Comparison of ENCODE assay signal across 28 mouse cellular contexts in the genomic region with DNA sequence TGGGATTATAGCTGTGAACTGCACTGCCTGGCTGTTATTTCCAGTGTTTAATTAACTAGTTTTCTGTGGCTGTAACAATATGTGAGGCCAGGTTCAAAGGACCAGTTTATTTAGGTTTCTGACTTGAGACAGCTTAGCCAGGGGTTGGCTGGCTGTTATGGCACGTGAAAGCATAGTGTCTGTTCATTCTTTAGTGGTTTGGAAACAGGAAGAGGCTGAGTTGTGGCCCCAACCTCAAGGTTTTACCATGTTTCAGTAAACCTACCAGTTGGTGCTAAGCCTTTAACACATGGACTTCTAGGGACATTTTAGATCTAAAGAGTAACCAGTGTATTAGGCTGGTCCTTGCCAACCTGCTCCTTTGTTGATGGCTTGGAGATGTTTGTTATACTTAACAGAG. TPM values are rescaled to one million over a fixed set of nuclear protein-coding genes. Genes with fewer than 3 reads are reported as not detected.
DNase-seq lines count a peak whose midpoint lies in the region; ATAC-seq and TF ChIP-seq lines count a peak whose summit lies in the region.
"Had no signal": no experiment of that assay in that cellular context is flagged by ENCODE, and none has a peak within 500 bp of the region (broad histone marks: within the 10 kb centered on the region; RNA-seq: fewer than 3 reads in every experiment).

No protein-coding gene starts in this region.

- no peak for TF ChIP-seq RAD21 in CH12.LX (IDR thresholded peaks at IDR 0.05; ENCODE audit: low read depth, low read length)

- no peak overlapping the region for H3K4me2 ChIP-seq in heart, postnatal 0 days (ENCODE audit: low read depth, low read length)
- no peak overlapping the region for H3K4me2 ChIP-seq in CH12.LX (ENCODE audit: insufficient read depth, low read depth, poor library complexity, severe bottlenecking)
- no peak overlapping the region for H3K4me2 ChIP-seq in intestine, postnatal 0 days (replicated peaks; ENCODE audit: low read depth)
- H3K4me2 ChIP-seq: forebrain, embryonic 15.5 days; hindbrain, embryonic 13.5 days; liver, embryonic 15.5 days; lung, embryonic 15.5 days; midbrain, embryonic 11.5 days had no signal

- dilution Hi-C loops in CH12.LX (cut with MboI; ENCODE audit: extremely low pct_ligation_motif_present, extremely low pct_unique_long_range_greater_than_20kb, low sequenced_read_pairs), result no loop called here

- peaks cover 10% of the 10 kb centered on the region for H3K79me2 ChIP-seq in CH12.LX (replicated peaks; ENCODE audit: control insufficient read depth, extremely low read depth, insufficient read depth, poor library complexity, severe bottlenecking)

- in situ Hi-C loops in CH12.LX (cut with MboI; ENCODE audit: low pct_ligation_motif_present, low pct_unique_long_range_greater_than_20kb, low sequenced_read_pairs), result no loop called here

- peak overlapping the region; percentile 56 for H3K27ac ChIP-seq in heart, embryonic 10.5 days
- peak overlapping the region; percentile 1; the same call in 1 of the 2 replicates for H3K27ac ChIP-seq in heart, postnatal 0 days (ENCODE audit: low read depth)
- peak overlapping the region; percentile 45; the same call in 1 of the 2 replicates for H3K27ac ChIP-seq in CH12.LX (ENCODE audit: insufficient read depth, low read depth)
- H3K27ac ChIP-seq in intestine, postnatal 0 days (ENCODE audit: low read depth, low read length), result no peak overlapping the region
- H3K27ac ChIP-seq: embryonic facial prominence, embryonic 10.5 days; forebrain, embryonic 15.5 days; hindbrain, embryonic 13.5 days; liver, embryonic 15.5 days; lung, embryonic 15.5 days had no signal

- H3K36me3 ChIP-seq in heart, embryonic 10.5 days, result peaks cover 94% of the 10 kb centered on the region
- peaks cover 92% of the 10 kb centered on the region for H3K36me3 ChIP-seq in heart, postnatal 0 days (replicated peaks; ENCODE audit: control insufficient read depth, insufficient read depth, low read length)
- peaks cover 80 to 95% of the 10 kb centered on the region in 2 experiments for H3K36me3 ChIP-seq in CH12.LX (replicated peaks in 1 of 2; ENCODE audit: control insufficient read depth in 1 of 2, insufficient read depth in 1 of 2, low read length in 1 of 2)
- H3K36me3 ChIP-seq in megakaryocyte, embryonic 14.5 days (replicated peaks; ENCODE audit: low read length), result peaks cover 90% of the 10 kb centered on the region
- H3K36me3 ChIP-seq in intestine, postnatal 0 days (ENCODE audit: control insufficient read depth, insufficient read depth), result peaks cover 91% of the 10 kb centered on the region

- DNase-seq in heart, embryonic 10.5 days (ENCODE audit: low spot score), result no peak
- no peak for DNase-seq in heart, adult 18-20 months
- DNase-seq in heart, postnatal 0 days (ENCODE audit: low spot score), result no peak
- DNase-seq in heart, adult 8-10 months (ENCODE audit: low spot score), result no peak
- no peak for DNase-seq in CH12.LX (ENCODE audit: extremely low read depth)
- no peak for DNase-seq in T-cell, adult 2 months (ENCODE audit: low spot score)
- DNase-seq: cerebellum, adult 9-11 months; gastrocnemius, postnatal 10 days; heart, postnatal 10 days; kidney, adult 9 months; lung, postnatal 4 days; right cerebral cortex, postnatal 25 days; spleen, adult 18-20 months had no signal

- no peak for ATAC-seq in heart, postnatal 0 days (ENCODE audit: insufficient read depth, low read depth)
- ATAC-seq in intestine, postnatal 0 days, result no peak
- ATAC-seq: CD4-positive, CD25-positive, alpha-beta regulatory T cell, adult 4 months; forebrain, embryonic 15.5 days; inflammation-experienced regulatory T-cells, adult 6 months had no signal

- H3K9me3 ChIP-seq in heart, embryonic 10.5 days, result no peaks in the 10 kb centered on the region
- no peaks in the 10 kb centered on the region for H3K9me3 ChIP-seq in heart, postnatal 0 days (replicated peaks; ENCODE audit: control insufficient read depth, low read length)
- no peaks in the 10 kb centered on the region for H3K9me3 ChIP-seq in CH12.LX (replicated peaks; ENCODE audit: low read length)
- no peaks in the 10 kb centered on the region for H3K9me3 ChIP-seq in megakaryocyte, embryonic 14.5 days
- H3K9me3 ChIP-seq in intestine, postnatal 0 days (ENCODE audit: control insufficient read depth), result no peaks in the 10 kb centered on the region
- H3K9me3 ChIP-seq: embryonic facial prominence, embryonic 10.5 days; forebrain, embryonic 15.5 days; hindbrain, embryonic 13.5 days; liver, embryonic 15.5 days; lung, embryonic 15.5 days had no signal

- no peak for TF ChIP-seq POLR2A in CH12.LX (IDR thresholded peaks at IDR 0.05; ENCODE audit: low read depth, low read length)

- no peak overlapping the region for H3K4me3 ChIP-seq in heart, embryonic 10.5 days
- H3K4me3 ChIP-seq in heart, postnatal 0 days (ENCODE audit: low read depth, low read length), result no peak overlapping the region
- no peak overlapping the region for H3K4me3 ChIP-seq in CH12.LX (replicated peaks in 1 of 3; ENCODE audit: low read depth in 2 of 3, low read length in 2 of 3, poor library complexity in 1 of 3)
- peak overlapping the region; percentile 70 for H3K4me3 ChIP-seq in megakaryocyte, embryonic 14.5 days (replicated peaks)
- no peak overlapping the region for H3K4me3 ChIP-seq in intestine, postnatal 0 days (ENCODE audit: low read depth, low read length)
- H3K4me3 ChIP-seq: embryonic facial prominence, embryonic 10.5 days; forebrain, embryonic 15.5 days; hindbrain, embryonic 13.5 days; liver, embryonic 15.5 days; lung, embryonic 15.5 days had no signal

- no peak overlapping the region for H3K9ac ChIP-seq in heart, postnatal 0 days (replicated peaks; ENCODE audit: low read depth, low read length)
- no peak overlapping the region for H3K9ac ChIP-seq in CH12.LX (ENCODE audit: insufficient read depth, low read depth)
- no peak overlapping the region for H3K9ac ChIP-seq in intestine, postnatal 0 days (ENCODE audit: low read depth, low read length)
- H3K9ac ChIP-seq: forebrain, embryonic 15.5 days; hindbrain, embryonic 13.5 days; liver, embryonic 15.5 days; lung, embryonic 15.5 days had no signal

- no peak for TF ChIP-seq EP300 in heart, postnatal 0 days (IDR thresholded peaks at IDR 0.05; ENCODE audit: low read depth)
- no peak for TF ChIP-seq EP300 in CH12.LX (IDR thresholded peaks at IDR 0.05; ENCODE audit: low read length)

- 63% methylated on average over 1 of the region's 1 CpGs for WGBS in heart, embryonic 10.5 days
- WGBS in heart, postnatal 0 days, result 56% methylated on average over 1 of the region's 1 CpGs
- WGBS in intestine, postnatal 0 days, result 81% methylated on average over 1 of the region's 1 CpGs

- TF ChIP-seq CTCF in heart, postnatal 0 days (IDR thresholded peaks at IDR 0.05; ENCODE audit: low read depth), result no peak
- TF ChIP-seq CTCF in CH12.LX (conservative IDR thresholded peaks at IDR 0.05 in 1 of 2, IDR thresholded peaks at IDR 0.05 in 1 of 2; ENCODE audit: low read depth in 2 of 2, low read length in 2 of 2), result no peak
- no peak for TF ChIP-seq CTCF in intestine, postnatal 0 days (IDR thresholded peaks at IDR 0.05; ENCODE audit: low read depth)

- peaks cover 10% of the 10 kb centered on the region for H3K4me1 ChIP-seq in heart, embryonic 10.5 days
- 0 out of 2 replicates have a peak, but pooled peaks cover 3% of the 10 kb centered on the region for H3K4me1 ChIP-seq in heart, postnatal 0 days (ENCODE audit: control insufficient read depth, insufficient read depth)
- peaks cover 10 to 11% of the 10 kb centered on the region in 2 experiments; a peak in 3 of 4 replicates for H3K4me1 ChIP-seq in CH12.LX (ENCODE audit: control insufficient read depth in 1 of 2, insufficient read depth in 2 of 2)
- peaks cover 37% of the 10 kb centered on the region for H3K4me1 ChIP-seq in megakaryocyte, embryonic 14.5 days
- no peaks in the 10 kb centered on the region for H3K4me1 ChIP-seq in intestine, postnatal 0 days (replicated peaks; ENCODE audit: control insufficient read depth, insufficient read depth, low read length)
- H3K4me1 ChIP-seq: embryonic facial prominence, embryonic 10.5 days; forebrain, embryonic 15.5 days; hindbrain, embryonic 13.5 days; lung, embryonic 15.5 days had no signal

- H3K27me3 ChIP-seq in heart, embryonic 10.5 days (ENCODE audit: insufficient read depth, poor library complexity, severe bottlenecking), result no peaks in the 10 kb centered on the region
- no peaks in the 10 kb centered on the region for H3K27me3 ChIP-seq in heart, postnatal 0 days (ENCODE audit: control insufficient read depth, insufficient read depth, low read length)
- no peaks in the 10 kb centered on the region for H3K27me3 ChIP-seq in CH12.LX (replicated peaks)
- H3K27me3 ChIP-seq in megakaryocyte, embryonic 14.5 days (replicated peaks), result no peaks in the 10 kb centered on the region
- no peaks in the 10 kb centered on the region for H3K27me3 ChIP-seq in intestine, postnatal 0 days (replicated peaks; ENCODE audit: control insufficient read depth, insufficient read depth, low read length)
- H3K27me3 ChIP-seq: forebrain, embryonic 15.5 days; hindbrain, embryonic 13.5 days; liver, embryonic 15.5 days; lung, embryonic 15.5 days had no signal

RNA-seq across cellular contexts. Expression of a gene that starts 12.6 kb away (rescaled TPM):
- polyA plus RNA-seq in heart, embryonic 10.5 days (2016; fragmentation: Nextera tagmentation; extraction: Ambion mirVana), result 80.7 and 84.7 TPM in 2 replicates
- 10 to 100 TPM; 36.3 to 37.4 TPM for total RNA-seq in heart, adult 18-20 months (2021)
- 73.1 and 76.6 TPM in 2 replicates for total RNA-seq in heart, postnatal 0 days (2014; rRNA removed; ENCODE audit: low replicate concordance)
- polyA plus RNA-seq in heart, postnatal 0 days (2015; fragmentation: Nextera tagmentation; extraction: Ambion mirVana), result 68.6 and 71.3 TPM in 2 replicates
- total RNA-seq in heart, adult 8-10 months (2022), result 10 to 100 TPM; 34.2 to 36.4 (median 35.8) TPM
- total RNA-seq in CH12.LX (2012; rRNA removed) (90.2 and 93.8 TPM in 2 replicates), CH12.LX (2014; rRNA removed) (127 and 134 TPM in 2 replicates)
- 91.9 and 102 TPM in 2 replicates for polyA plus RNA-seq in CH12.LX (2012; ENCODE audit: insufficient read length, low read depth)
- 1.1 and 3.5 TPM in 2 replicates for polyA plus RNA-seq in megakaryocyte, embryonic 14.5 days (2012; ENCODE audit: insufficient read depth, low replicate concordance)
- 43.2 and 46.2 TPM in 2 replicates for polyA plus RNA-seq in intestine, postnatal 0 days (2015; fragmentation: Nextera tagmentation; extraction: Ambion mirVana)

RNA-seq across cellular contexts. Expression of a gene that starts 23.6 kb away (rescaled TPM):
- polyA plus RNA-seq in heart, embryonic 10.5 days (2016; fragmentation: Nextera tagmentation; extraction: Ambion mirVana), result not detected in 2 replicates
- not detected for total RNA-seq in heart, adult 18-20 months (2021)
- not detected in 2 replicates for total RNA-seq in heart, postnatal 0 days (2014; rRNA removed; ENCODE audit: low replicate concordance)
- polyA plus RNA-seq in heart, postnatal 0 days (2015; fragmentation: Nextera tagmentation; extraction: Ambion mirVana), result not detected in 2 replicates
- not detected for total RNA-seq in heart, adult 8-10 months (2022)
- total RNA-seq in CH12.LX (2012; rRNA removed) (0.13 TPM in 1 of 2 replicates, not detected in the other), CH12.LX (2014; rRNA removed) (not detected in 2 replicates)
- not detected in 2 replicates for polyA plus RNA-seq in CH12.LX (2012; ENCODE audit: insufficient read length, low read depth)
- polyA plus RNA-seq in megakaryocyte, embryonic 14.5 days (2012; ENCODE audit: insufficient read depth, low replicate concordance), result not detected in 2 replicates
- polyA plus RNA-seq in intestine, postnatal 0 days (2015; fragmentation: Nextera tagmentation; extraction: Ambion mirVana), result not detected in 2 replicates
- total RNA-seq: gastrocnemius, postnatal 10 days; heart, postnatal 10 days; left cerebral cortex, adult 18-20 months; left cerebral cortex, postnatal 25 days had no signal
- polyA plus RNA-seq: cortical plate, adult 2 months; embryonic facial prominence, embryonic 10.5 days; forebrain, embryonic 15.5 days; limb, embryonic 14.5 days; liver, embryonic 15.5 days; lung, embryonic 15.5 days; midbrain, embryonic 11.5 days; urinary bladder, adult 2 months had no signal

RNA-seq across cellular contexts. Expression of a gene that starts 51.8 kb away (rescaled TPM):
- 20.9 and 26.2 TPM in 2 replicates for polyA plus RNA-seq in heart, embryonic 10.5 days (2016; fragmentation: Nextera tagmentation; extraction: Ambion mirVana)
- total RNA-seq in heart, adult 18-20 months (2021), result 10 to 100 TPM in 1 of 2 experiments, 1 to 10 TPM in 1; 8.7 to 10.0 TPM
- 15.7 and 16.4 TPM in 2 replicates for total RNA-seq in heart, postnatal 0 days (2014; rRNA removed; ENCODE audit: low replicate concordance)
- polyA plus RNA-seq in heart, postnatal 0 days (2015; fragmentation: Nextera tagmentation; extraction: Ambion mirVana), result 5.7 and 6.1 TPM in 2 replicates
- 1 to 10 TPM; 8.8 to 9.6 (median 9.2) TPM for total RNA-seq in heart, adult 8-10 months (2022)
- 88.6 and 101 TPM in 2 replicates for total RNA-seq in CH12.LX (2012; rRNA removed)
- total RNA-seq in CH12.LX (2014; rRNA removed), result 63.7 and 66.7 TPM in 2 replicates
- 81.7 and 89.6 TPM in 2 replicates for polyA plus RNA-seq in CH12.LX (2012; ENCODE audit: insufficient read length, low read depth)
- 1.3 and 2.7 TPM in 2 replicates for polyA plus RNA-seq in megakaryocyte, embryonic 14.5 days (2012; ENCODE audit: insufficient read depth, low replicate concordance)
- polyA plus RNA-seq in intestine, postnatal 0 days (2015; fragmentation: Nextera tagmentation; extraction: Ambion mirVana), result 3.6 and 4.0 TPM in 2 replicates

RNA-seq across cellular contexts. Expression of a gene that starts 54.9 kb away (rescaled TPM):
- polyA plus RNA-seq in heart, embryonic 10.5 days (2016; fragmentation: Nextera tagmentation; extraction: Ambion mirVana), result 116 and 137 TPM in 2 replicates
- 10 to 100 TPM; 51.2 to 53.4 TPM for total RNA-seq in heart, adult 18-20 months (2021)
- 50.6 and 58.4 TPM in 2 replicates for total RNA-seq in heart, postnatal 0 days (2014; rRNA removed; ENCODE audit: low replicate concordance)
- 124 and 126 TPM in 2 replicates for polyA plus RNA-seq in heart, postnatal 0 days (2015; fragmentation: Nextera tagmentation; extraction: Ambion mirVana)
- total RNA-seq in heart, adult 8-10 months (2022), result 10 to 100 TPM; 45.6 to 62.3 (median 52.4) TPM
- total RNA-seq in CH12.LX (2012; rRNA removed) (89.1 and 112 TPM in 2 replicates), CH12.LX (2014; rRNA removed) (115 and 124 TPM in 2 replicates)
- polyA plus RNA-seq in CH12.LX (2012; ENCODE audit: insufficient read length, low read depth), result 110 and 133 TPM in 2 replicates
- polyA plus RNA-seq in megakaryocyte, embryonic 14.5 days (2012; ENCODE audit: insufficient read depth, low replicate concordance), result 13.3 and 15.7 TPM in 2 replicates
- polyA plus RNA-seq in intestine, postnatal 0 days (2015; fragmentation: Nextera tagmentation; extraction: Ambion mirVana), result 86.2 and 90.1 TPM in 2 replicates
